Mouse (Mus musculus) heart, postnatal 25 days (tissue): ENCODE data around the gene Cdc42ep4. TPM values are rescaled to one million over a fixed set of nuclear protein-coding genes. Genes with fewer than 3 reads are reported as not detected.
A peak's percentile ranks its signal among the peaks of the same experiment; 100 is the strongest.

Experiments
- DNase-seq: peaks from one replicate; pipeline ENCODE4 v3.0.0; 2022; ENCODE audit warnings: low spot score
- intact Hi-C: fragments of 180-260 bp; cut with DNase I; formaldehyde crosslinking; loops from one replicate; pipeline ENCODE4 v1.15.1; 2025
- total RNA-seq, 2 experiments: library from RNA; stranded (reverse); gene quantifications; 2 replicates each; pipeline ENCODE4 v1.2.3; 2021

The Cdc42ep4 gene
- total RNA-seq, 2 experiments from 2014 or later: 12.5 to 17.7 TPM

DNA sequence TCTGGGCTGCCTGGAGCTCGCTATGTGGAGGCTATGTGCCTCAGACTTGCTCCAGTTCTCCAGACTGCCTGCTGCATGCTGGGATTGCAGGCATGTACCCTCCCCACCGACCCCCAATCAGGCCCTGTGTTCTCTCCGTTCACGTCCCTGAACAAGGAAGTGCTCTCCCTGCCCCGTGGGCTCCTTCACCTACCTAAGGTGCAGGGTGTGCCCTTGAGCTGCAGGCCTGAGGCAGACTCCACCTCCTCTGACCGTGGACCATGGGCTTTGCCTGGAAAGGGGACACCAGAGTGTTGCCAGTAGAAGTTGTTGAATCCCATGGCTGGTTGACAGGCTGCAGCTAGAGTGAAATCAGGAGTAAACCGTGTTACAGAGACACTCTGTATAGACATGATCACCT, 52.0 kb downstream of the Cdc42ep4 start:
- intact Hi-C loops: no loop called here
- DNase-seq: no peak

GRCm38 (mm10) chr11:113698013-113698545, 53.6 kb downstream of the Cdc42ep4 start:
- no peak for DNase-seq
- intact Hi-C loops: no loop called here

- DNase-seq: no peak
- intact Hi-C loops: no loop called here
Observed at GRCm38 (mm10) chr11:113697571-113697970, 54.1 kb downstream of the Cdc42ep4 start.

- intact Hi-C loops: no loop called here
- no peak for DNase-seq
Observed at GRCm38 (mm10) chr11:113691851-113692250, 59.8 kb downstream of the Cdc42ep4 start.

DNA sequence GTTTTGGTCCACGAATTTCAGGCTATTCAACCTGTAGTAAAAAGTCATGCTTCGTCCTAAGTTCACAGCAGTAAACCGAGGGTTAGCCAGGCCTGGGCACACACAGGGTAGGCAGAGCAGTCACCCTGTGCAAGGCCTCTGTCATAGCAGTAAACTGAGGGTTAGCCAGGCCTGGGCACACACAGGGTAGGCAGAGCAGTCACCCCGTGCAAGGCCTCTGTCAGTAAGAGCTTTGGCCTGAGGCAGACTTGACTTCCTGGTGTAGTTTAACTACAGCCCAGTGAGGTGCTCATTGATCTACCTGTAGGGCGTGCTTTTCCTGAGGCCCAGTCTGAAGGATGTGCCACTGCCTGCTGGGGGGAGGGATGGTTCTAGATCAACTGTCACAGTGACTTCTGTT, 60.4 kb downstream of the Cdc42ep4 start:
- DNase-seq: no peak
- intact Hi-C loops: no loop called here

DNA sequence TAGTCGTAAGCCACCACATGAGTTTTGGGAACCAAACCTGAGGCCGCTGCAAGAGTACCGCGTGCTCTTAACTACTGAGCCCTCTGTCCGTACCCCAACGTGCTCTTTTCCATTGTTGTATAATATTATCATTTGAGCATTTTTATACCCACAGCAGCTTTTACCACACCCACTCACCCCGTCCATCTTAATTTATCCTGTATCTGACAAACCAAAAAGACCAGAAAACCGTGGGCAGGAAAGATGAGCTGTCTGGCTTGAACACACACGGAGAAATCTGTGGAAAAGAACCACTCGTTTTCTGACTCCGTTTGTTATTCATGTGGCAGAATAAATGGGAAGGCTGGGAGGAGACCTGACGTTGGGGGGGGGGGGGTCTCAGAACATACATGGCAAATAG, 61.2 kb downstream of the Cdc42ep4 start:
- DNase-seq: no peak
- intact Hi-C loops: no loop called here

GRCm38 (mm10) chr11:113687031-113687430, 64.7 kb downstream of the Cdc42ep4 start:
- intact Hi-C loops: no loop called here
- no peak for DNase-seq

DNA sequence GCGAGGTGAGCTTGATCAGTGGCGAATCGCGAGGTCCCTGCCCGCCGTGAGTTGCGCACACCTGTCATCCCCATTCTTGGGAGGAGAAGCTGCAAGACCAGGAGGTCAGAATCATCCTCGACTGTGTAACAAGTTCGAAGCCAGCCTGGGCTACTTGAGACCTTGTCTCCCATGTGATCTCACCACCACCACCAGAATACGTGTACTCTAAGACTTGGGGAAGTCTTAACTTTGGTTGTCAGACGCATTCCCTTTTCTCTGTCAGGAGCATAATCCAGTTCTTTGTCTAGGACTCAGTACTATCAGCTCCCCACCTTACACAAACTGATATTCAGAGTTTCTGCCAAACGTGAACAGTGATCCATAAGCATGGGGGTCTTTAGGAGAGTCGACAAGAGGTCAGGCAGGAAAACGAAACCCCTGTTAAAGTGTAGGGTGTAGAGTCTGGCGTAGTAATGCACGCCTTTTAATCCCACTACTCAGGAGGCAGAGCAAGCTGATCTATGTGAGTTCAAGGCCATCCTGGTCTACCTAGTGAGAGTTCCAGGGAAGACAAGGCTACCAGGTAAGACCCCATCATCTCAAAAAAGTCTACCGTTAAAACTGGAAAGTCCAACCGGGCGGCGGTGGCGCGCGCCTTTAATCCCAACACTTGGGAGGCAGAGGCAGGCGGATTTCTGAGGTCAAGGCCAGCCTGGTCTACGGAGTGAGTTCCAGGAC, 66.8 kb downstream of the Cdc42ep4 start:
- intact Hi-C loops: no loop called here

DNA sequence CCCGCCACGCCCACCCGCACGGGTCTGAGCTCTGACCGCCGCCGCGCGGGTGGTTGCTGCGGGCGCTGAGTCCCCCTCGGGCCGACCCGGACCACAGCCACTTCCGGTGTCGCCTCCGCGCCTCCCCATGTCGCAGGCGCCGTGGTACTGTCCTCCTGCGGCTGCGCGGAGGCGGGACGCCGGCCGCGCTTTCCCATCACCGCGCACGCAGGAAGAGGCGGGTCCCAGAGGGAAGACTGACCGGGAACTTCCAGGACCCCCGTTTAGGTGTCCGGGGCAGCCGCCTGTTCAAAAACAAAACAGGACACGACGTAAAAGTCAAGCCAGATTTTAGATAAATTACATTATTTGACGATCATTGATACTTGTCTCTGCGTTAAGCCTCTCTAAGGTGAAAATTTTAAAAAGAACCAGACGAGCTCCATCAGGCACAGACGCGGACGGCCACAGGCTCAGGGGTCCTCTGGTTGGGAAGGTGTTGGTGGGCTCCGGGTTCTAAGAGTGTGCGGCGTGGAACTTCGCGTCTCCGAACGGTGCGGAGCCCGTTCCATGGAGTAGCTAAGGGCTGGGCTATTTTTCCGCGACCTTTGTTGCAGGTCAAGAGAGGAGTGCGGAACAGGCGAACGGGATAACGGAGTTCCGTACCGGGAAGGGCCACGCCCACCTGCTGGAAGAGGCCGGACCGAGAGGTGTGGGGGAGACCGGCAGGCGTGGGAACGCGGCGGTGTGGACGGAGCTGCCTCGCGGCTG, 67.5 kb downstream of the Cdc42ep4 start, which contains the start of the genes Fam104a and D11Wsu47e:
Gene Fam104a, minus strand, starts transcription at position 199 of the 750 bp plus-strand sequence.
Gene D11Wsu47e, plus strand, starts transcription at position 456 of the 750 bp plus-strand sequence.
- intact Hi-C loops: no loop called here
- DNase-seq: peak; percentile 92

More for the DNA sequence above, 66.8 kb downstream of the Cdc42ep4 start:
- DNase-seq: no peak

- no peak for DNase-seq
- intact Hi-C loops: no loop called here
Observed at GRCm38 (mm10) chr11:113683627-113683956, 68.1 kb downstream of the Cdc42ep4 start.

GRCm38 (mm10) chr11:113682897-113683626, 68.6 kb downstream of the Cdc42ep4 start:
- intact Hi-C loops: loop anchor here (1.0 kb wide), 1 partner anchor 35 kb away; no protein-coding TSS in a partner anchor
- DNase-seq: peak; percentile 18

GRCm38 (mm10) chr11:113681979-113682378, 69.7 kb downstream of the Cdc42ep4 start:
- intact Hi-C loops: loop anchor here (1.0 kb wide), 1 partner anchor 34 kb away; no protein-coding TSS in a partner anchor
- no peak for DNase-seq

DNA sequence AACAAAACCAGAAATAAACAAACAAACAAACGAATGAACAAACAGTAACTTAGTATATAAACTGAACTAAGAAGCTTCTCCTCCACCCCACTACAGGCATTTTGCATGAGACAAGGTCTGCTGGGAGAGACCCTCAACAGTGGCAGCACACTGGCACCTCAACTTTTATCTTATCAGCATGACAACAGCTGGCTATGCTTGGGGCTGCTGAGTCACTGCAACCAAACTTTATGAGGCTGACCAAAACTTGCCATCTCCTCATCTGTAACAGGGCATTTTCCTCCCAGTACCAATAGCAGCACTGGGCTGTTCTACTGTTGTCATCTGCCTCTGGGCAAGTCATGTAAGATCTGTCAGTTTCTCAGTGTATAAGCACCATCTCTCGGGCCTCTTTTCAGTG, 70.7 kb downstream of the Cdc42ep4 start:
- DNase-seq: no peak
- intact Hi-C loops: no loop called here

DNA sequence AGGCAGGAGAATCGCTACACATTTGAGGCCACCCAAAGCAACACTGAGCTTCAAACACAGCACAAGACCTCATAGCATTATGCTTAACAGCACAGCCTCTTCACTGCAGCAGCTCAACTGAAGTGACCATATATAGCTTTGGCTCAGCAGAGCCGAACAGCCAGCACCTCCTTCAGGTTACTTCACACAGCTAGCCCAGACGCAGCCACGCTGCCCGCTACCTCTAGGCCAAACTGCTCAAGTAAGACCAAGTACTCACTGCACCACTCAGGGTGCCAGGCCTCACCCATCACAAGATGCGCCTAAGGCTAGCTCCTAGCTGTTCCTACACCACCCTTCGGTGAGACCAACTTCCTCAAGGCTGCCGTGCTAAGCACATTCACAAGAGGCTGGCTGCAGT, 73.3 kb downstream of the Cdc42ep4 start:
- intact Hi-C loops: no loop called here
- DNase-seq: no peak

DNA sequence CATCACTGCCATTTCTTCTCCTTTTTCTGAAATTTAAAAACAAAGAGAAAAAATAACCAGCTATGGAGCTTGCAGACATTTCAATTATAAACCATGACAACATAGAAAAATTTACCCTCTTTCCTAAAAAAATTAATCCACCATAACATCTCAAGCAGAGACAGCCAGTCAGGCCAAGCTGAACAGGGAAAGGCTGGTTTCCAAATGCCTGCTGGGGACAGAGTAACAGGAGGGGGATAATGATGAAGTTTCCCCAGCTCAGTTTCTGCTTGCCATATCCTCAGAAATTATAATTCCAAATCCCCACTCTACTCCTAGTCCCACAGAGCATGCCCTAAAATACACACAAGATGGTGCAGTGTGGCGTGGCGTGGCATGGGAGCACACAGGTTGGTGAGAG, 74.3 kb downstream of the Cdc42ep4 start:
- intact Hi-C loops: no loop called here

More for the DNA sequence above, 74.3 kb downstream of the Cdc42ep4 start:
- no peak for DNase-seq

Other genes starting within 250 kb of the Cdc42ep4 start
- not detected for gene Sstr2, start 132.5 kb downstream of the Cdc42ep4 start, total RNA-seq
- gene Cog1, start 102.7 kb downstream of the Cdc42ep4 start, total RNA-seq: 10 to 100 TPM; 16.4 to 17.1 TPM
- gene Slc39a11, start 101.8 kb downstream of the Cdc42ep4 start, total RNA-seq: 1 to 10 TPM; 2.7 to 3.8 TPM
- 10 to 100 TPM; 13.9 to 15.0 TPM for gene Fam104a, start 67.7 kb downstream of the Cdc42ep4 start, total RNA-seq
- 1 to 10 TPM; 6.0 to 7.1 TPM for gene D11Wsu47e, start 67.5 kb downstream of the Cdc42ep4 start, total RNA-seq
- not detected for gene Cpsf4l, start 41.9 kb downstream of the Cdc42ep4 start, total RNA-seq